ENCODE assay signal across 9 mouse cellular contexts in the genomic region with DNA sequence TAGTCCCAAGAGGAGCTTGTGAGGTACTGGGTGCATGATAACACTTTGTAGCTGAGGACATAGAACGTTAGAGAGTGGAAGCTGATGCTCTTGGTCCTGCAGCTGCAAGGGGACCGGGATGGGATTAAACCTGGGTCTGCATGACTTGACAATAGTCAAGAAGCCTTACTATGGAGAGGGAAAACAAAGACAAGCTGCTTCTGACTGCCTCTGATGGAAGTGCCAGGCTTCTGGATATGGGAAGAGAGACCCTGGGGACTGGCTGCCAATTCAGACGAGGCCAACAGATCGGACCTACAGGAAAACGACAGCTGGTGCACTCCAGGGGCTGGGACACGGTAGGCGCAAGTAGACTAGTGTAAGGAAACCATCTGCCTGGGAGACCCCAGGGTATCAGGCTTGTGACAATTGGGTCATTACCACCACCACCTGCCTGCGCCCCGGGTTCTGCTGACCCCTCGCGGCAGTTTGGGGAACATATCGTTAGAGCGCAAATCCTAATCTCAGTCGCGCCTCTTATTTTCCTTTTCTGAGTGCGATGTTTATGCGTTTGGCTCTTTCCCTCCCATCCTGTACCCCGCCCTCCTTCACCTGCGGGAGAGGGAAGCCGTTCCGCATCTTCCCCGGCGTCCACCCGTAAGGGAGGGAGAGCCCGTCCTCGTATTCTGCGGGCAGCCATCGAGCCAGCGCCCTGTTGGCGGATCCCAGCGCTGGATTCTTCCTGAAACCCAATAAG. TPM values are rescaled to one million over a fixed set of nuclear protein-coding genes. Genes with fewer than 3 reads are reported as not detected.
DNase-seq lines count a peak whose midpoint lies in the region; ATAC-seq and TF ChIP-seq lines count a peak whose summit lies in the region.
"Had no signal": no experiment of that assay in that cellular context is flagged by ENCODE, and none has a peak within 500 bp of the region (broad histone marks: within the 10 kb centered on the region; RNA-seq: fewer than 3 reads in every experiment).

No protein-coding gene starts in this region.

- peaks cover 53% of the 10 kb centered on the region for H3K27me3 ChIP-seq in heart, embryonic 13.5 days (replicated peaks)
- H3K27me3 ChIP-seq in kidney, postnatal 0 days (ENCODE audit: insufficient read depth, low read length): no peaks in the 10 kb centered on the region
- H3K27me3 ChIP-seq in neural tube, embryonic 15.5 days (replicated peaks): no peaks in the 10 kb centered on the region

- no peaks in the 10 kb centered on the region for H3K36me3 ChIP-seq in heart, embryonic 13.5 days
- H3K36me3 ChIP-seq in kidney, postnatal 0 days (ENCODE audit: insufficient read depth, low read length): no peaks in the 10 kb centered on the region
- no peaks in the 10 kb centered on the region for H3K36me3 ChIP-seq in neural tube, embryonic 15.5 days

- H3K4me2 ChIP-seq in heart, embryonic 13.5 days: peak overlapping the region; percentile 71
- H3K4me2 ChIP-seq in kidney, postnatal 0 days (ENCODE audit: low read length): peak overlapping the region; percentile 55
- H3K4me2 ChIP-seq in neural tube, embryonic 15.5 days: peak overlapping the region; percentile 72

- ATAC-seq in heart, embryonic 13.5 days (ENCODE audit: extremely low read depth, insufficient number of reproducible peaks, low FRiP score, low TSS enrichment): no peak
- no peak for ATAC-seq in kidney, postnatal 0 days (replicated peaks; ENCODE audit: low FRiP score, low read depth)
- peak; percentile 82 for ATAC-seq in neural tube, embryonic 15.5 days (ENCODE audit: low FRiP score)
- ATAC-seq in erythroid progenitor cell, adult 5-6 weeks (replicated peaks; ENCODE audit: low FRiP score, poor library complexity, severe bottlenecking): no peak

- peak; percentile 43 for DNase-seq in CD4-positive helper T cell, adult 2 months (ENCODE audit: low read depth, low spot score)
- DNase-seq in ES-CJ7 (ENCODE audit: low read depth, low spot score): peak; percentile 65
- peak; percentile 56 for DNase-seq in kidney, postnatal 0 days (ENCODE audit: low spot score)
- peak; percentile 33 for DNase-seq in lung, adult 2 months

- TF ChIP-seq CTCF in cortical plate, adult 2 months (IDR thresholded peaks at IDR 0.05; ENCODE audit: extremely low read depth, insufficient read depth, low read length): peak; percentile 64
- TF ChIP-seq CTCF in kidney, postnatal 0 days (IDR thresholded peaks at IDR 0.05; ENCODE audit: low read depth): peak; percentile 79
- peak; percentile 69 for TF ChIP-seq CTCF in lung, adult 2 months (IDR thresholded peaks at IDR 0.05; ENCODE audit: insufficient read depth, low read length)

- no peak overlapping the region for H3K27ac ChIP-seq in cortical plate, adult 2 months (ENCODE audit: insufficient read depth, low read length)
- H3K27ac ChIP-seq in heart, embryonic 13.5 days (replicated peaks): no peak overlapping the region
- no peak overlapping the region for H3K27ac ChIP-seq in kidney, postnatal 0 days
- H3K27ac ChIP-seq in neural tube, embryonic 15.5 days (replicated peaks): 0 out of 2 replicates have a peak overlapping the region, but pooled peaks have one; percentile 54

- H3K4me3 ChIP-seq in cortical plate, adult 2 months (ENCODE audit: insufficient read depth, low read length): peak overlapping the region; percentile 41
- peak overlapping the region; percentile 52 for H3K4me3 ChIP-seq in heart, embryonic 13.5 days
- peak overlapping the region; percentile 25 for H3K4me3 ChIP-seq in kidney, postnatal 0 days (replicated peaks; ENCODE audit: low read depth, low read length)
- H3K4me3 ChIP-seq in lung, adult 2 months (replicated peaks; ENCODE audit: extremely low read depth, low read depth, low read length): peak overlapping the region; percentile 21
- peak overlapping the region; percentile 40 for H3K4me3 ChIP-seq in neural tube, embryonic 15.5 days (replicated peaks)

- TF ChIP-seq POLR2A in cortical plate, adult 2 months (IDR thresholded peaks at IDR 0.05; ENCODE audit: extremely low read depth, insufficient read depth, low read length): no peak
- TF ChIP-seq POLR2A in lung, adult 2 months (IDR thresholded peaks at IDR 0.05; ENCODE audit: borderline replicate concordance, extremely low read depth, low read depth, low read length): no peak

- no peaks in the 10 kb centered on the region for H3K4me1 ChIP-seq in cortical plate, adult 2 months (ENCODE audit: control insufficient read depth, insufficient read depth, low read length)
- H3K4me1 ChIP-seq in heart, embryonic 13.5 days: peaks cover 3% of the 10 kb centered on the region; the same call in 1 of the 2 replicates
- H3K4me1 ChIP-seq in kidney, postnatal 0 days (replicated peaks; ENCODE audit: insufficient read depth, low read length): no peaks in the 10 kb centered on the region
- no peaks in the 10 kb centered on the region for H3K4me1 ChIP-seq in lung, adult 2 months (ENCODE audit: control insufficient read depth, insufficient read depth, low read length)
- H3K4me1 ChIP-seq in neural tube, embryonic 15.5 days: peaks cover 14% of the 10 kb centered on the region

- H3K9ac ChIP-seq in heart, embryonic 13.5 days: peak overlapping the region; percentile 74
- H3K9ac ChIP-seq in kidney, postnatal 0 days (ENCODE audit: low read depth, low read length): peak overlapping the region; percentile 25; the same call in 1 of the 2 replicates
- peak overlapping the region; percentile 47 for H3K9ac ChIP-seq in neural tube, embryonic 15.5 days (replicated peaks)

- H3K9me3 ChIP-seq in heart, embryonic 13.5 days: no peaks in the 10 kb centered on the region
- no peaks in the 10 kb centered on the region for H3K9me3 ChIP-seq in kidney, postnatal 0 days (replicated peaks; ENCODE audit: low read length)
- H3K9me3 ChIP-seq in neural tube, embryonic 15.5 days (replicated peaks): no peaks in the 10 kb centered on the region

- 3% methylated on average over 30 of the region's 31 CpGs for WGBS in heart, embryonic 13.5 days
- 5% methylated on average over 30 of the region's 31 CpGs for WGBS in kidney, postnatal 0 days
- 5% methylated on average over 31 of the region's 31 CpGs for WGBS in lung, adult 2 months
- 2% methylated on average over 31 of the region's 31 CpGs for WGBS in neural tube, embryonic 15.5 days

RNA-seq across cellular contexts. Expression of a gene that starts 11.2 kb away (rescaled TPM):
- polyA plus RNA-seq in cortical plate, adult 2 months (2012; rRNA removed): 0.72 and 2.4 TPM in 2 replicates
- 0.08 TPM in 1 of 2 replicates, not detected in the other for polyA plus RNA-seq in heart, embryonic 13.5 days (2015; fragmentation: Nextera tagmentation; extraction: Ambion mirVana)
- 1.0 and 2.0 TPM in 2 replicates for polyA plus RNA-seq in kidney, postnatal 0 days (2015; fragmentation: Nextera tagmentation; extraction: Ambion mirVana)
- polyA plus RNA-seq in lung, adult 2 months (2012; rRNA removed): 0.85 TPM in 1 of 2 replicates, not detected in the other
- 1.0 and 2.7 TPM in 2 replicates for polyA plus RNA-seq in neural tube, embryonic 15.5 days (2015; fragmentation: Nextera tagmentation; extraction: Ambion mirVana)
- not detected in 2 replicates for total RNA-seq in erythroid progenitor cell, adult 5-6 weeks (2015; ENCODE audit: low replicate concordance)
- total RNA-seq in erythroid progenitor cell, adult 5-6 weeks (2017; ENCODE audit: low replicate concordance): not detected in 2 replicates
- total RNA-seq: heart, adult 18-20 months had no signal

RNA-seq across cellular contexts. Expression of a gene that starts 23.5 kb away (rescaled TPM):
- 0.06 TPM in 1 of 2 replicates, not detected in the other for polyA plus RNA-seq in cortical plate, adult 2 months (2012; rRNA removed)
- polyA plus RNA-seq in heart, embryonic 13.5 days (2015; fragmentation: Nextera tagmentation; extraction: Ambion mirVana): 2.1 and 8.2 TPM in 2 replicates
- 0.12 and 0.52 TPM in 2 replicates for polyA plus RNA-seq in kidney, postnatal 0 days (2015; fragmentation: Nextera tagmentation; extraction: Ambion mirVana)
- 0.11 and 0.60 TPM in 2 replicates for polyA plus RNA-seq in lung, adult 2 months (2012; rRNA removed)
- polyA plus RNA-seq in neural tube, embryonic 15.5 days (2015; fragmentation: Nextera tagmentation; extraction: Ambion mirVana): 0.51 and 2.5 TPM in 2 replicates
- total RNA-seq in erythroid progenitor cell, adult 5-6 weeks (2015; ENCODE audit: low replicate concordance): 946 and 1,145 TPM in 2 replicates
- total RNA-seq in erythroid progenitor cell, adult 5-6 weeks (2017; ENCODE audit: low replicate concordance): 341 and 501 TPM in 2 replicates
- total RNA-seq: heart, adult 18-20 months had no signal

RNA-seq across cellular contexts. Expression of a gene that starts 36.1 kb away (rescaled TPM):
- 9.8 and 11.8 TPM in 2 replicates for polyA plus RNA-seq in cortical plate, adult 2 months (2012; rRNA removed)
- polyA plus RNA-seq in heart, embryonic 13.5 days (2015; fragmentation: Nextera tagmentation; extraction: Ambion mirVana): 7.0 and 8.3 TPM in 2 replicates
- 10.1 and 12.2 TPM in 2 replicates for polyA plus RNA-seq in kidney, postnatal 0 days (2015; fragmentation: Nextera tagmentation; extraction: Ambion mirVana)
- polyA plus RNA-seq in lung, adult 2 months (2012; rRNA removed): 8.5 and 10.0 TPM in 2 replicates
- polyA plus RNA-seq in neural tube, embryonic 15.5 days (2015; fragmentation: Nextera tagmentation; extraction: Ambion mirVana): 12.1 and 12.4 TPM in 2 replicates
- not detected in 2 replicates for total RNA-seq in erythroid progenitor cell, adult 5-6 weeks (2015; ENCODE audit: low replicate concordance)
- total RNA-seq in erythroid progenitor cell, adult 5-6 weeks (2017; ENCODE audit: low replicate concordance): not detected in 2 replicates

RNA-seq across cellular contexts. Expression of a gene that starts 56.5 kb away (rescaled TPM):
- 269 and 297 TPM in 2 replicates for polyA plus RNA-seq in cortical plate, adult 2 months (2012; rRNA removed)
- polyA plus RNA-seq in heart, embryonic 13.5 days (2015; fragmentation: Nextera tagmentation; extraction: Ambion mirVana): 0.47 and 0.51 TPM in 2 replicates
- 1.9 and 2.5 TPM in 2 replicates for polyA plus RNA-seq in kidney, postnatal 0 days (2015; fragmentation: Nextera tagmentation; extraction: Ambion mirVana)
- polyA plus RNA-seq in lung, adult 2 months (2012; rRNA removed): 5.8 TPM in 2 replicates
- 34.5 and 43.8 TPM in 2 replicates for polyA plus RNA-seq in neural tube, embryonic 15.5 days (2015; fragmentation: Nextera tagmentation; extraction: Ambion mirVana)
- 6.7 and 8.6 TPM in 2 replicates for total RNA-seq in erythroid progenitor cell, adult 5-6 weeks (2015; ENCODE audit: low replicate concordance)
- 9.2 and 21.3 TPM in 2 replicates for total RNA-seq in erythroid progenitor cell, adult 5-6 weeks (2017; ENCODE audit: low replicate concordance)

RNA-seq across cellular contexts. Expression of a gene that starts 58.5 kb away (rescaled TPM):
- 0.53 and 0.90 TPM in 2 replicates for polyA plus RNA-seq in cortical plate, adult 2 months (2012; rRNA removed)
- polyA plus RNA-seq in heart, embryonic 13.5 days (2015; fragmentation: Nextera tagmentation; extraction: Ambion mirVana): 0.15 TPM in 2 replicates
- polyA plus RNA-seq in kidney, postnatal 0 days (2015; fragmentation: Nextera tagmentation; extraction: Ambion mirVana): 1.2 and 1.8 TPM in 2 replicates
- polyA plus RNA-seq in lung, adult 2 months (2012; rRNA removed): 0.24 TPM in 1 of 2 replicates, not detected in the other
- 0.28 and 0.42 TPM in 2 replicates for polyA plus RNA-seq in neural tube, embryonic 15.5 days (2015; fragmentation: Nextera tagmentation; extraction: Ambion mirVana)
- total RNA-seq in erythroid progenitor cell, adult 5-6 weeks (2015; ENCODE audit: low replicate concordance): 13.0 and 18.4 TPM in 2 replicates
- total RNA-seq in erythroid progenitor cell, adult 5-6 weeks (2017; ENCODE audit: low replicate concordance): 10.3 and 15.8 TPM in 2 replicates
- total RNA-seq: heart, adult 18-20 months had no signal
